Mouse (Mus musculus) fat pad, adult 2 months (tissue): ENCODE measurements around the gene Adm.
A peak's percentile ranks its signal among the peaks of the same experiment; 100 is the strongest.
"Not testable (repeated sequence)": the region's sequence is repeated elsewhere in the genome, so short reads cannot be mapped to it uniquely, and the experiment has no call there.

ENCODE experiments used
- DNase-seq: peaks from one replicate; pipeline ENCODE4 v3.0.0-alpha.2; 2011; ENCODE audit warnings: low read depth, low spot score; ENCODE audit errors: extremely low read depth

Adm gene

GRCm38 (mm10) chr7:110627486-110628272 lies at the start of gene Adm:
TSS of gene Adm (plus strand) at chr7:110627661.
- no peak for DNase-seq

GRCm38 (mm10) chr7:110583705-110584104 lies 43.8 kb upstream of the Adm start:
- no peak for DNase-seq

GRCm38 (mm10) chr7:110584159-110584558 lies 43.3 kb upstream of the Adm start:
- DNase-seq = no peak

- DNase-seq = no peak
These were observed 42.2 kb upstream of the Adm start for GRCm38 (mm10) chr7:110585250-110585649.

GRCm38 (mm10) chr7:110587721-110588120 lies 39.7 kb upstream of the Adm start:
- no peak for DNase-seq

DNA sequence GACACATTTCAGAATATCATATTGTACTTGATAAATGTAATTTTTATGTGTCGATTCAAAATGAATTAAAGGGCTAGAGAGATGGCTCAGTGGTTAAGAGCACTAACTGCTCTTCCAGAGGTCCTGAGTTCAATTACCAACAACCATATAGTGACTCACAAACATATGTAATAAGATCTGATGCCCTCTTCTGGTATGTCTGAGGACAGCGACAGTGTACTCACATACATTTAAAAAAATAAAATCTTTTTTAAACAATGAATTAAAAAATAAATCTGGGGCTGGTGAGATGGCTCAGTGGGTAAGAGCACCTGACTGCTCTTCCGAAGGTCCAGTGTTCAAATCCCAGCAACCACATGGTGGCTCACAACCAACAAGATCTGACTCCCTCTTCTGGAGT lies 33.5 kb upstream of the Adm start:
- not testable (repeated sequence) for DNase-seq

- peak; percentile 33 for DNase-seq
These were observed 30.3 kb upstream of the Adm start for GRCm38 (mm10) chr7:110597141-110597540.

DNA sequence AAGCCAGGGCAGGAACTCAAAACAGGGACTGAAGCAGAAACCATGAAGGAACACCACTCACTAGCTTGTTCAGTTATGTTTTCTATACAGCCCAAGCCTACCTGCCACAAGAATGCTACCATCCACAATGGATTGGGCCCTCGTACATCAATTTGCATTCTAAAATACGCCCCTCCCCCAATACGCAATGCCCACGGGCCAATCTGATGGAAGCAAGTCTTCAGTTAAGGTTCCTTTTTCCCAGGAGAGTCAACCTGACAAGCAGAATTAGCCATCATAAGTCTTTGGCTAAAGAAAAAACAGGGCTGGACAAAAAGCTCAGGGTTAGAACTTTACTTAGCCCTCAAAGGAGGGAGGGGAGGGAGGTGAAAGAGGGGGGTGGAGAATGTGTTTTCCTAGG lies 22.0 kb upstream of the Adm start:
- DNase-seq = no peak

- no peak for DNase-seq
These were observed 20.6 kb upstream of the Adm start for GRCm38 (mm10) chr7:110606906-110607305.

DNA sequence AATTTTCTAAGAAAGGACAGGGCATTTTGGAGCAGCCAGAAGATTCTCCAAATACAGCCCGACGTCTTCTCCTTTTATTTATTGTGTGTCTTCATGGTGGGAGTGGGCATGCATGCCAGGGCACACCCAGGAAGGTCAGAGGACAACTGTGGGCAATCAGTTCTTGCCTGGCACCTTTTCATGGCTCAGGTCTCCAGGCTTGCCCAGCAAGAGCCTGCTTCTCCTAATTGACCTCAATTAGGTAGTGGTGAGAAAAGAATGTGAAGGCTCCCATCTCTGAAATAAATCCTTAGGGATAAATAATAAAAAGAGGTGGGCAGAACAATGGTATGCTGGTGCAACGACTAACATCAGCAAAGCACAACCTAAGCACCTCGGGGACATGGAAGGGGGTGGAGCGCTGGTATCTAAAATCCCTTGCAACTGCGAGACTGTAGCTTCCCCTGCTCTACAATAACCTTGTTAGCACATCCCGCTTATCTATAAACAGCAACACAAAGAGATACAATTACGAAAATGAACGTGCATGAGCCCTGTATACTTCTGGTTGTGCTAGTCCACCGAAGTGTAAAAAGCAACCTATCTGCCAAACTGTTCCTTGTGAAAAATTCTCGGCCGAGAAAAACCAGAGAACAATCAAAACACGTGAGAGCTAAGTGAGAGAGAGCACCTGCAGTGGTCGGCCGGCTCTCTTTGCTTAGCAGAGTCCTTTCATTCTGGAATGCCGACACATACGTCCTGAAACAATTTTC lies 13.9 kb upstream of the Adm start:
- DNase-seq = no peak

- no peak for DNase-seq
These were observed 13.1 kb upstream of the Adm start, which contains the start of gene Sbf2 for GRCm38 (mm10) chr7:110614133-110615063. TSS of gene Sbf2 (minus strand) at chr7:110614922.

DNA sequence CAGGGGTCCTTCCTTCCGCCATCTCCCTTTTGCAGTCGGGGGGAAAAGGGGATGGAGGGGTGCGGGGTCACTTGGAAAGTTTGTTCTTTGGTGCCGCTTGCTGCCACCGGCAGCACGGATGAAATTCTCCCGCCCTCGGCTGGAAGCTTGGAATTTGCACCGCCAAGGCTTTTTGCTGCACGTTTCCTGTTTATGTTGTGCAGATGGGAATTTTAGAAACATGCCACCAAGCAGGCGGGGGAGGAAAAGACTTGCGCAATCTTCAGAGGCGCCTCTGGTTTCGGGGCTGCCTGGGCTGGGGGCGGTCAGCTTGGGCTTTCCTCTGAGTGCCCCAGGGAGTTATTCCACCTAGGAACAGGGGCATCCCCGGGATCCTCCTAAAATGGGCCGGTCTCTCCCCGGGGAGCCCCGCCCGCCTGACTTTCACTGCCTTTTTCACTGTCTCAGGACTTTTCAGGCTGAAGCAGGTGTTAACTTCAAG lies 12.3 kb upstream of the Adm start:
- DNase-seq = no peak

DNA sequence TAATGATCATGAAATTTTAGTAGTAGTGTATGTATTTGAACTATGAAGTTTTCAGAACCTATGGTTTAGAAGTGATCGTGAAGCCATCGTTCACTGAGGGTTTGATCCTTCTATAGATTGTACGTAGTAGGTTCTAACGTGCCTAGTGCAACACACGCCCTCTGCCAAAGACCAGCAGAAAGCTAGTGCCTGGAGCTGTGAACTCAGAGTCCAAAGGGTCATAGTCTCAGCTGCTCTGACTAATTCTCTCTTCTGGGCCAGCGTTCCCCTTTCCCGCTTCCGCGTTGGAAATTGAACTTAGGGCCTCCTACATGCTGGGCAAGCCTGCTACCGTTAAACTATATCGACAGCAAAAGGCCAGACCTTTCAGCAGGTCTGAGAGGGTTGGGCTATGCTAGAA lies 11.7 kb upstream of the Adm start:
- DNase-seq = no peak

DNA sequence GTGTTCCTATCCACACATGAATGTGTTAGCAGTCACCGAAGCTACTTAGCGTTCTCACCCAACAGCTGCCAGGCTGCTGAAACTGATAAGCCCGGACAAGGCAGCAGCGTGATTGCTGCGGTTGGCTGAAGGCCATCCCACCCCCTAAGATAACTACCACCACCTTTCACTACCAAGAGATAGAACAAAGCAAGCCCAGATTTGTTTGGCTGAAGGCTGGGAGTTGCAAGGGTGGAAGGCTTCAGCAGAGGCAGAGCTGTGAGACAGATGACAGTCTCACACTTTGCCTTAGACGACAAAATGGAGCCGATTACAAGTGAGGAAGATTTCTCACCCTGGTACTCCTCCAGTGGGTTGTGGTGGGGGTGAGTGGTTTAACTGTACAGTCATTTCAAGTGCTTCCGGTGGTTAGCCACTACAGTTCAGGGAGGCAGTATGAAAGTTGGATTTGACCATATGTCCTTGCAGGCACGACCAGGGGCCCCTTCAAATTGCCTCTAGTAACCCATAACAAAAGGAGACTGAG lies 8.3 kb upstream of the Adm start:
- no peak for DNase-seq

- no peak for DNase-seq
These were observed 3.4 kb upstream of the Adm start for GRCm38 (mm10) chr7:110624067-110624466.

DNA sequence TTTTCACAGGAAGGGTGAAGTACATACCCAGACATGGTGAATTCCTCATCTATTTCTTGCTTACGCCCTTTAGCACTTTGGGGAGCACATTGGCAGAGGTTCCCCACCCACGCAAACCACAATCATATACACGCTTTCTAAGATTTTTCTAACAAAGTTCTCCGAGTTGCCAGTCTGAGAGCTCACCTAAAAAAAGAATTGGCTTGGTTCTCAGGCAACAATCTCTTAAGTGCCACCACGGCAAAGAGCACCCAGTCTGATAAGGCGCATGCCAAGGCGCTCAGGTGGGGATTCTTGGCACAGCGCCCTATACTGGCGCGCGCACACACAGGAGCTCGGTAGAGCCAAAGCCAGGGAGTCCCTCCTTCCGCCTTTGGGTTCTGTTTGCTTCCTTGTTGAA lies 2.5 kb upstream of the Adm start:
- DNase-seq = no peak

- DNase-seq = no peak
These were observed 2.0 kb upstream of the Adm start for GRCm38 (mm10) chr7:110625489-110625888.

DNA sequence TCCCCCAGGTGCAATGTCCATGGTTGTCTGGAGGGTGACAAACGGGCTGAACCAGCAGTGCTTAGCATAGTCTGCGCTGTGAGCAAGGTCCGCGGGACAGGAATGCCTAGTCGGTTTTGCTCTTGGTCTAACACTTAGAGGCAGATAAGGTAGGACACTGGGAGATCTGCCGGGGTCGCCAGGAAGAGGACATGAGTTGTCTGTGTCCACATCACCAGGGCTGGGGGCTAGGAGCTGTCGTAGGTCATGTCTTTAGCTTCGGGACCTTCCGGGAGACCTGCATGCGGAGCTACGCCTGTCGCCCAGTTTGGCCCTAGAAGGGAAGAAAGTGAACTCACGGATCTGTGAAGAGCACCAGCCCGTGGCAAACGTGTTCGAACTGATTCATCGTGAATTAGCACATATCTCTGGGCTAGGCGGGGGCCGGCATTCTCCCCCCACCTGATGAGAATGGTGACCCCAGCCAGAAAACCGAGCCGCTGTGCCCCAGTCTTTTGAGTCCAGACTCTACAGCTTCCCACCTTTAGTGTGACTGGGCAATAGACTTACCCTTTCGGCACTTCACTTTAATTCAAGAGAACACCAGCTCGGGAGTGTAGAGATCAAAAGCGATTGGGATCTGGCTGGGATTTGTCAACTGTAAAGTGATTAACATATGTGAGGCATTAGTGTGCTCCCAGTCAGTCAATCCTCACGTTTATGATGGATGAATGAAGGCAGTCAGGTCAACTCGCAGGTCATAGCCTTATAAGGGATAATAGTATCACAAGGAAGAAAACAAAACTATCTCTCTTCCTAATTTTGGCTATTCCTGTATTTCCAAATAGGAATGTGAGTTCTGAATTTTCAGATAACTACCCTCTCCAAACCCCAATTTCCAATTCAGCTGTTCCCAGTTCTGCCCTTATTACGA lies 1.0 kb upstream of the Adm start:
- no peak for DNase-seq

- DNase-seq = no peak
These were observed 370 bp upstream of the Adm start for GRCm38 (mm10) chr7:110627099-110627482.

DNA sequence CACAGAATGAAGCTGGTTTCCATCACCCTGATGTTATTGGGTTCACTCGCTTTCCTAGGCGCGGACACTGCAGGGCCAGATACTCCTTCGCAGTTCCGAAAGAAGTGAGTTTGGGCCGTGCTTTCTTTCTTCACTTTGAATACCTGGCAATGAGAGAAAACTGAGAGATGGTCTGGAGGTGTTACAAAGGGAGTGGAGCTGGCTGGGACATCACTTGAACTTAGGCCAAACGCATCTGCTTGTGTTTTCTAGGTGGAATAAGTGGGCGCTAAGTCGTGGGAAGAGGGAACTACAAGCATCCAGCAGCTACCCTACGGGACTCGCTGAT lies 776 bp downstream of the Adm start:
- DNase-seq = no peak
